Mouse (Mus musculus): ENCODE results near the gene Spop. TPM values are rescaled to one million over a fixed set of nuclear protein-coding genes. Genes with fewer than 3 reads are reported as not detected.

The Spop gene
- 224 and 233 TPM in 2 replicates for polyA plus RNA-seq (2015; fragmentation: Nextera tagmentation; extraction: Ambion mirVana)

GRCm38 (mm10) chr11:95413641-95414535 is at the start of gene Spop:
Gene Spop, plus strand, starts transcription at chr11:95414080.
- H3K27me3 ChIP-seq (replicated peaks) = no peaks in the 10 kb centered on the region
- WGBS = 2% methylated on average over 43 of the region's 58 CpGs
- H3K4me3 ChIP-seq (replicated peaks) = peak within 1 kb of the TSS; percentile 64
- H3K4me2 ChIP-seq = peak within 1 kb of the TSS; percentile 76
- no peaks in the 10 kb centered on the region for H3K36me3 ChIP-seq
- ATAC-seq (ENCODE audit: low FRiP score) = peak; percentile 87
- peaks cover 27% of the 10 kb centered on the region for H3K4me1 ChIP-seq
- peak within 1 kb of the TSS; percentile 76 for H3K9ac ChIP-seq (replicated peaks)
- no peaks in the 10 kb centered on the region for H3K9me3 ChIP-seq (replicated peaks)
- peak within 1 kb of the TSS; percentile 95 for H3K27ac ChIP-seq (replicated peaks)

DNA sequence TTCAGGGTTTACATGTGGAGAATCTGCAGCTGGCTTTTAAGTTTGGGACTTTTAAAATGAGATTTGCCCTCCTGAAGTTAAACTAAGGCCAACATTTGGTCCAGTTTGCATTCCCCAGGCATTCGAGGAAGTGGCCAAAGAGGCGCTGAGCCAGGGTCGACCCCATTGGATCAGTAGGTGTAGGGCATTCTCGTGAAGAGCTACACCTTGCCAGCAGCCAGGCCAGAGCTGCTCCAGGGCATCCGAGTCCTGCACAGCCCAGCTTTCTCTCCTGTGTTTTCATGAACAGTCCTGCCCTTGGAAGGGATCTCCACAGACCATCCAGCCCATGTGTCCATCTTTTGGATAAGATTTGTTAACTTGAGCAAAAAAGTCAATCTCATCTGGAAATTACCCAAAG is 49.5 kb upstream of the Spop start:
- Histone ChIP-seq H3K9ac (replicated peaks) (no peak overlapping the region), H3K4me3 (replicated peaks) (no peak overlapping the region), H3K4me1 (peaks cover 18% of the 10 kb centered on the region), H3K27ac (replicated peaks) (no peak overlapping the region), H3K9me3 (replicated peaks) (no peaks in the 10 kb centered on the region), H3K36me3 (no peaks in the 10 kb centered on the region), H3K4me2 (no peak overlapping the region), H3K27me3 (replicated peaks) (no peaks in the 10 kb centered on the region)
- WGBS = 91% methylated on average over 5 of the region's 5 CpGs
- ATAC-seq (ENCODE audit: low FRiP score) = no peak

GRCm38 (mm10) chr11:95365596-95365995 is 48.3 kb upstream of the Spop start:
- 72% methylated on average over 10 of the region's 10 CpGs for WGBS
- no peak for ATAC-seq (ENCODE audit: low FRiP score)
- H3K27ac ChIP-seq (replicated peaks) = peak overlapping the region; percentile 60; the same call in 1 of the 2 replicates

GRCm38 (mm10) chr11:95366280-95366897 is 47.5 kb upstream of the Spop start:
- Histone ChIP-seq H3K4me1 (peaks cover 13% of the 10 kb centered on the region; the same call in 1 of the 2 replicates), H3K27ac (replicated peaks) (peak overlapping the region; percentile 60; the same call in 1 of the 2 replicates), H3K9me3 (replicated peaks) (no peaks in the 10 kb centered on the region), H3K4me2 (no peak overlapping the region), H3K27me3 (replicated peaks) (no peaks in the 10 kb centered on the region), H3K4me3 (replicated peaks) (no peak overlapping the region), H3K36me3 (no peaks in the 10 kb centered on the region), H3K9ac (replicated peaks) (no peak overlapping the region)
- no peak for ATAC-seq (ENCODE audit: low FRiP score)
- WGBS = 79% methylated on average over 6 of the region's 6 CpGs

More at GRCm38 (mm10) chr11:95365596-95365995, 48.3 kb upstream of the Spop start:
- Histone ChIP-seq H3K4me3 (replicated peaks) (no peak overlapping the region), H3K4me2 (no peak overlapping the region), H3K27me3 (replicated peaks) (no peaks in the 10 kb centered on the region), H3K4me1 (peaks cover 13% of the 10 kb centered on the region; the same call in 1 of the 2 replicates), H3K36me3 (no peaks in the 10 kb centered on the region), H3K9me3 (replicated peaks) (no peaks in the 10 kb centered on the region), H3K9ac (replicated peaks) (no peak overlapping the region)

DNA sequence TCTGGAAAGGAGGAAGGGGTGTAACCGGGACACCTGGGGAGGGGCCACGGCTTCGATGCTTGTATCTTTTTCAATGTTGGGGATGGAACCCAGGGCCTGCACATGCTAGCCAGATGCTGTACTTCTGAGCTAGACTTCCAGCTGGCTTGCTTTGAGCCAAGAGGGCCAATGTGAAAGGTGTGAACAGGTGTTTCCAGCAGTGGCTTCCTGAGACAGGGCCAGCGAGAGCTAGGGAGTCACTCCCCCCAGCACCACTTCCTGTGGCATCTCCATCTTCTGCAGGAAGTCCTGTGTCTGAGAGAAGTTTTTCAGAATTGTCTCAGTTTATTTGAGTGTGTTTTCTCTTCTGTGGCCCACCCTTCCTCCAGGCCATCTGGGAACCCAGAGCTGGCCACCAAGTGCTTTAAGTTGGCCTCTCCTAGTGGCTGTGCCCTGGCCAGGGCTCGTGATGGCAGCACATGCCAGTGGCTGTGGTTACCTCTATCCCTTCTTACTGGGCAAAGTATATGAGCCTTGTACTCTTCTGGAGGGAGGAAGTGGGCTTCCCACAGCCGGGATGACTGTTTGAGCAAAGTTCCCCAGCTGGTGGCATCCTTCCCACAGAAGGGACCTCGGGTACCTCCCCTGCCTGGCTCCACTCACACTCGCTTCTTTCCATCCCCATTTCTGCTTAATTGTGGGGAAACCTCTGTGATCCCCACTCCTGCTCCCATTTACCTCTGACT is 46.7 kb upstream of the Spop start:
- Histone ChIP-seq H3K4me2 (no peak overlapping the region), H3K36me3 (no peaks in the 10 kb centered on the region), H3K4me3 (replicated peaks) (no peak overlapping the region), H3K9me3 (replicated peaks) (no peaks in the 10 kb centered on the region), H3K27me3 (replicated peaks) (no peaks in the 10 kb centered on the region), H3K9ac (replicated peaks) (no peak overlapping the region), H3K27ac (replicated peaks) (peak overlapping the region; percentile 51; the same call in 1 of the 2 replicates), H3K4me1 (peaks cover 13% of the 10 kb centered on the region; the same call in 1 of the 2 replicates)
- ATAC-seq (ENCODE audit: low FRiP score) = no peak
- WGBS = 81% methylated on average over 8 of the region's 8 CpGs

GRCm38 (mm10) chr11:95368231-95368823 is 45.6 kb upstream of the Spop start:
- Histone ChIP-seq H3K4me3 (replicated peaks) (no peak overlapping the region), H3K27ac (replicated peaks) (no peak overlapping the region), H3K9ac (replicated peaks) (no peak overlapping the region), H3K4me1 (peaks cover 13% of the 10 kb centered on the region; the same call in 1 of the 2 replicates), H3K9me3 (replicated peaks) (no peaks in the 10 kb centered on the region), H3K4me2 (no peak overlapping the region), H3K27me3 (replicated peaks) (no peaks in the 10 kb centered on the region), H3K36me3 (no peaks in the 10 kb centered on the region)
- no peak for ATAC-seq (ENCODE audit: low FRiP score)
- WGBS = 90% methylated on average over 8 of the region's 8 CpGs

DNA sequence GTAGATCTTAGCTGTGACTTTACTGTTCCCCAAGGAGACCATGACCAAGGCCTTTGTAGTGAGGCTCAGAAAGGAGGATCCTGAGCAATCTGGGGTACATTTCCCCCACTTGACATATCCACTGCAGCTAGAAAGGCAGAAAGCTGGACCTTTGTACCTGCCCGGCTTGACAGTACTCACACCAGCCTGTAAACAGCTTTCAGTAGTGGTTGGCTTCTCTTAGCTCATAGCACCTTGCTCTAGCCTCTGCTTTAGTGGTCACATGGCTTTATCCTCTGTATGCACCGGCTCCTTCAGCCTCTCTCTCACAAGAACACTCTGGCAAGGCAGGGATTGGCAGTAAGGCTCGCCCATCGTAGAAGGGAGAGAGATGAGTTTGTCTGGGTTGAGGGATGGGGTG is 45.0 kb upstream of the Spop start:
- no peaks in the 10 kb centered on the region for H3K27me3 ChIP-seq (replicated peaks)
- no peaks in the 10 kb centered on the region for H3K36me3 ChIP-seq
- 86% methylated on average over 4 of the region's 4 CpGs for WGBS

GRCm38 (mm10) chr11:95369964-95370890 is 43.7 kb upstream of the Spop start:
- H3K36me3 ChIP-seq = no peaks in the 10 kb centered on the region
- H3K4me1 ChIP-seq = peaks cover 12% of the 10 kb centered on the region; the same call in 1 of the 2 replicates
- 73% methylated on average over 15 of the region's 15 CpGs for WGBS
- no peaks in the 10 kb centered on the region for H3K9me3 ChIP-seq (replicated peaks)
- H3K27me3 ChIP-seq (replicated peaks) = no peaks in the 10 kb centered on the region
- no peak overlapping the region for H3K4me3 ChIP-seq (replicated peaks)
- no peak for ATAC-seq (ENCODE audit: low FRiP score)
- H3K4me2 ChIP-seq = no peak overlapping the region
- no peak overlapping the region for H3K9ac ChIP-seq (replicated peaks)
- 0 out of 2 replicates have a peak overlapping the region, but pooled peaks have one; percentile 6 for H3K27ac ChIP-seq (replicated peaks)

More for the DNA sequence above, 45.0 kb upstream of the Spop start:
- Histone ChIP-seq H3K9me3 (replicated peaks) (no peaks in the 10 kb centered on the region), H3K4me3 (replicated peaks) (no peak overlapping the region), H3K27ac (replicated peaks) (no peak overlapping the region), H3K4me1 (peaks cover 13% of the 10 kb centered on the region; the same call in 1 of the 2 replicates), H3K9ac (replicated peaks) (no peak overlapping the region), H3K4me2 (no peak overlapping the region)
- no peak for ATAC-seq (ENCODE audit: low FRiP score)

DNA sequence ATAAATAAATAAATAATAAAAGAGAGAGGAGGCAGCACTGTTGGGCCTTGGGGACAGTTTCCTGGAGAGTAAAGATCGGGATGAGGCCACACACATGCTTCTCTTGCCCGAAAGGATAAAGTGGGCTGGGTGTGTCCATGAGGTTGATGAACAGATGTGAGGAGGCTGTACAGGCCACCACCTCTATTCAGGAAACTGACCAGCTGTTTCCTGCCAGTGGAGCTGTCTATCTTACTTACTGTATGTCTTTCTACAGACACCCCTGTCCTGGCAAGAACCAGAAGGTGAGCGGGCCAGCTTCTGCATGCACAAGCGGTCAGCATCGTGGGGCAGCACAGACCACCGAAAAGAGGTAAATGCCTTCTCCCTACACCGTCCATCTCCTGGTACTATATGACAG is 42.7 kb upstream of the Spop start:
- no peaks in the 10 kb centered on the region for H3K36me3 ChIP-seq
- no peak overlapping the region for H3K4me3 ChIP-seq (replicated peaks)
- H3K27me3 ChIP-seq (replicated peaks) = no peaks in the 10 kb centered on the region
- no peak overlapping the region for H3K27ac ChIP-seq (replicated peaks)
- no peak for ATAC-seq (ENCODE audit: low FRiP score)
- H3K4me2 ChIP-seq = no peak overlapping the region
- 0 out of 2 replicates have a peak, but pooled peaks cover 6% of the 10 kb centered on the region for H3K4me1 ChIP-seq
- H3K9ac ChIP-seq (replicated peaks) = no peak overlapping the region
- H3K9me3 ChIP-seq (replicated peaks) = no peaks in the 10 kb centered on the region
- 92% methylated on average over 7 of the region's 7 CpGs for WGBS

DNA sequence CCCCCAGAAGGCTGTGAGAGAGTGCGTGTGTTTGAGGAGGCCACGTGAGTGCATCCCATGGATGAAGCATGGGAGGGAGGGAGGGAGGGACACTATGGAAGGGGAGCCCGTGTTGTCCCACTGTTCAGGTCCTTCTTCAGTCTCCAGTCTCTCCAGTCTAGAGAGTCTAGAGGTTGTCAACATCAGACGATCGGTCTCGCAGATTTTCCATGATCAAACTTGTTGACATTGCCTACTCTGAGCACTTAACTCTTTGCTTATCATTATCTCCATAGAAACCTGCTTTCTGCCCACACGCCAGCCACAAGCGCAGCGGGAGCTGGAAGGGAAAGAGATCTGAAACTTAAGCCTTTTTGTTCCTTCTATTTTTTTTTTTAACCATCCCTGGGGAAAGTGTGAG is 35.0 kb upstream of the Spop start:
- Histone ChIP-seq H3K36me3 (no peaks in the 10 kb centered on the region; the same call in none of the 2 replicates), H3K4me1 (no peaks in the 10 kb centered on the region), H3K27ac (replicated peaks) (no peak overlapping the region), H3K4me2 (no peak overlapping the region), H3K4me3 (replicated peaks) (no peak overlapping the region), H3K9me3 (replicated peaks) (no peaks in the 10 kb centered on the region), H3K27me3 (replicated peaks) (no peaks in the 10 kb centered on the region), H3K9ac (replicated peaks) (no peak overlapping the region)
- no peak for ATAC-seq (ENCODE audit: low FRiP score)
- 96% methylated on average over 9 of the region's 9 CpGs for WGBS

Data from neural tube, embryonic 15.5 days (tissue).